Mouse (Mus musculus): Measurements from ENCODE around the gene Ykt6.

The Ykt6 gene

GRCm38 (mm10) chr11:5948546-5949250 lies 6.8 kb upstream of the Ykt6 start:
- DNase-seq (ENCODE audit: low read depth, low spot score), result no peak

DNA sequence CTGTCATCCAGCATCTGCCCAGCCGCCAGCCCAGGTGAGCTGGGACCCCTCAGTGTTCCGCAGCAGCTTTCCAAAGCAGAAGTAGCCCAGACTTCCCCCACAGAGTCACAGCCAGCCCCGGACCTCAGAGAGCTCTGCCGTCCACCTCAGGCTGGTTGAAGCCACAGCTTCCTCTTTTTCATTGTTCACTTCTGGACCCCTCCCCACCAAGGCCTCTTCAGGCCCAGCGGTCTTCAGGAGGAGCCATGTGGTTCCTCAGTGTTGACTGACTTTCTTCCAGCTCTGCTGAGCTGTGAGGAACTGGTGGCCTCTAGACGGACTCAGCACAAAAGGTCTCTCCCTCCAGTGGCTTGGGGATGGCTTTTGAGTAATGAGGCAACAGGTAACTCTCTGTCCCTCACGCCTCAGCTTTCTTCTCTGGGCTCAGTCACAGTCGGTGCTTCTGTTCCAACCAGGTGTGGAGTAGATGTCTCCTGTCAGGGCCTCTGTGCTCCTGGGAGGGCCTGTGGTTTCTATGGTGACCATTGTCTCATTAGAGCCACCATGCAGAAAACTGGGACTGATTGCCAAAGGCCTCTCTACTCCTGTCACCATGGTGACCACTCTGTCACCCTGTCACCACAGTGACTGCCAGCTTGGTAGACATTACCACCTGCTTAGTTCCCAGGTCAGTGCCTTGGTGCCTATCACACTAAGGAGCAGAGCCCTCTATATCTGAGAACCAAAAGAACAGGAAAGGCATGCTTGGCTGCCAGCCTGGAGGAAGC lies 5.7 kb upstream of the Ykt6 start, which contains the start of gene Gck:
Gene Gck (minus strand): TSS at position 496 of the 767 bp plus-strand sequence.
- no peak for DNase-seq (ENCODE audit: low read depth, low spot score)

DNA sequence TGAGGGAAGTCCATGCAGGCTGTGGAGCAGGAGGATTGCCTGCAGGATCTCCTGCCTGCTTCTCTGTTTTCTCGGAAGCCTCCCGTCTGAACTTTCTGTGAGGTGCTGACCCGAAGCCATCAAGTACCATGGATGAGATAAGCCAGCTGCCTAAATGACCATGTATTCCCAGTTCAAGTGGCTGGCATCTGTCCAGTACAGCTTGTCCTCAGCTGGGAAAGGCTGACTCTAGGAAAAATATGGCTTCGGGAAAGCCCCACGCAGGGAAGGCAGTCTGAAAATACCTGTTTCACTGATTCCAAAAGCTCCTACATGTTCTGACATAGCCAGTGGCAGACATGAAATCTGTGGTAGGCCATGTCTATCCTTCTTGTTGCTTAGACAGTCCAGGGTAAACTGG lies 3.0 kb upstream of the Ykt6 start:
- no peak for DNase-seq (ENCODE audit: low read depth, low spot score)

DNA sequence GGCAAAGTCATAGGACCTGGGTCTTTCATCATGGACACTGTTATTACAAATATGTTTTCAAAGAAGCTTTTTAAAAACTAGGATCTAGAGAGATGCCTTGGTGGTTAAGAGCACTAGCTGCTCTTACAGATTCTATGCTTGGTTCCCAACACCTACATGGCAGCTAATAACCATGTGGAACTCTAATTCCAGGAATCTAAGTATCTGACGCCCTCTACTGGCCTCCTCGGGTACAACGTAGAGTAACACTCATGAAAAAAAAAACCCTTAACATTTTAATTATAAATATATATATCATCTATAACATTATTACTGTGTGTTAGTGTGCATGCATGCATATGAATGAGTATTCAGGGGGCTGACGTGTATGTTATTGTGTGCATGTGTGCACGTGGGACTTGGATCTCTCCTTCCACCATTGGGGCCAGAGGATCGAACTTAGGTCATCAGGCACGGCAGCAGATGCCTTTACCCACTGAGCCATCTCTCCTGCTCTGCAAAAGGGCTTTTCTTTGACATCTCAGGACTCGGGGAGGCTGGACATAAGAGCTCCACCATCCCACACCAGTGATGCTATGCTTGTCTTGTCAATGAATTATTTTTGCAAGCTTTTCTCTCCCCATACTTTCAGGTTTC lies 2.2 kb upstream of the Ykt6 start:
- DNase-seq (ENCODE audit: low read depth, low spot score), result no peak

- DNase-seq (ENCODE audit: low read depth, low spot score), result no peak
Measured at GRCm38 (mm10) chr11:5954435-5954834, 1.1 kb upstream of the Ykt6 start.

GRCm38 (mm10) chr11:5954965-5955504 lies 458 bp upstream of the Ykt6 start:
- DNase-seq (ENCODE audit: low read depth, low spot score), result no peak

- DNase-seq (ENCODE audit: low read depth, low spot score), result no peak
Measured at GRCm38 (mm10) chr11:5960051-5960450, 4.6 kb downstream of the Ykt6 start.

DNA sequence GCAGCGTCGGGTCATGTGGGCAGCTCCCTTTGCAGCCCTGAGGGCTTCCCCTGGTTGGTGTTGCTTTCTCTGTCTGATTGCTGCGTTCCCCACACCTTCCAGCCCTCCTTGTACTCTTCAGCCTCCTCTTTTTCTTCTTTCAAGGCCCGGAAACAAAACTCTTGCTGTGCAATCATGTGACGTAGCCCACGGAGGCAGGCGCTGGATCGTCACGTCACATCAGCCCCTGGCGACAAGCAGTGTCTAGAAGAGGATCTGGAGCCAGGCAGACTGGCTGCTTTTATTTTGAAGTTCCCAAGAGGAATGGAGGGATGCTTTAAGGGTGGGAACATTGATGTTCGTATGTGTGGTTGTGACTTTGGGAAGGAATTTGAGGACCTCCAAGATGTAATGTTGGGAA lies 10.4 kb downstream of the Ykt6 start:
- no peak for DNase-seq (ENCODE audit: low read depth, low spot score)

DNA sequence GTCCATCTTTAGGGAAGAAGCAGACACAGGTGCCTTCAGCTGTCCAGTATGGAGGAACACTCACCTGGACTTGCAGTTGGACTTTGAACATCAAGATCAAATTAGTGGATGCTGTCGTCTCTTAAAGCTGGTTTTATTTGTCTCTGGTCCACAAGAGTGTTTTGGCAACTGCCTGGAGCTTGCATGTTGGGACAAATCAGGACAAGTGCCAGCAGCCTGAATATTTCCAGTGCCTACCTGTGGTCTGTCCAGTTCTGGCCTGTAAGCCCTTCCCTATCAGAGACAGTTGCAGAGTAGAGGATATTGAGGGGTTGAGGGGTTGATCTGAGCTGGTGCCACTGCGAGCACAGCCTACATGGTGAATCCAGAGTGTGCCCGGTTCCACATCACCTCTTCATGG lies 11.3 kb downstream of the Ykt6 start:
- DNase-seq (ENCODE audit: low read depth, low spot score), result no peak

DNA sequence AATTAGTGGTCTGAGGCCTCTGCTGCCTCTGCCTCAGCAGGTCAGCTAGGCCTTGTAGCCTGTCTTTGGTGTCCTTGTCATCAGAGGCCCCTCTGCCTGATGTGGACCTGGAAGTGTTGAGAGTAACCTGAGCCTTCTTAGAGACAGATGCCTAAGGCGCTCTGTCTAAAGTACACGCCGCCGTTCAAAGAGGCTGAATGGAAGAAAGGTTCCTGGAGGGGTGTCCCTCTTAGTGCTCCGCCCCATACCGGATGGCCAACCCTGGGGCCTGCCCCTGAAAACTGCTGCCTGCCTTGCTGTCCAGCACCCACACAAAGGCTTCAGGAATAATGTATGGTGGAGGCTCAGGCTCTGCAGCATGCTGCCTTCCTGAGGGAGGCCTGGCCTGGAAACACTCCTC lies 12.7 kb downstream of the Ykt6 start:
- no peak for DNase-seq (ENCODE audit: low read depth, low spot score)

- no peak for DNase-seq (ENCODE audit: low read depth, low spot score)
Measured at GRCm38 (mm10) chr11:5971202-5971601, 15.7 kb downstream of the Ykt6 start.

DNA sequence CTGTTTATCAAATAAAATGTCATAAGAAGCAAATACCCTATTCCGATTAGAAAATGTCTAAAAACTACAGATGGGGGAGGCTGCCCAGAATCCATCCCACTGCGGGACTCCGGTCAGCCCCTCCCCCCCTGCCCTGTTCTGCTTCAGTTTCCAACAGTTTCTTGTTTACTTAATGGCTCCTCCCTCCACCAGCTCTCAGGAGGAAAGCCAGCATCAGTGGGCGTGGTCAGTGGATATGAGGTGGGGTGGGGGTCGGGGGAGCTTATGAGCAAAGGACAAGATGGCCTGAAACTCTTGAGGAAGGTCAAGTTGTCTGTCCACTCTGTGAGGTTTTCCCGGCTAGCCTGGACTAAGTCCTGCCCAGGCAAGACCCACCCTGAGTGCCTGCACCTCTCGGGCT lies 17.7 kb downstream of the Ykt6 start:
- no peak for DNase-seq (ENCODE audit: low read depth, low spot score)

GRCm38 (mm10) chr11:5974053-5974452 lies 18.6 kb downstream of the Ykt6 start:
- no peak for DNase-seq (ENCODE audit: low read depth, low spot score)

DNA sequence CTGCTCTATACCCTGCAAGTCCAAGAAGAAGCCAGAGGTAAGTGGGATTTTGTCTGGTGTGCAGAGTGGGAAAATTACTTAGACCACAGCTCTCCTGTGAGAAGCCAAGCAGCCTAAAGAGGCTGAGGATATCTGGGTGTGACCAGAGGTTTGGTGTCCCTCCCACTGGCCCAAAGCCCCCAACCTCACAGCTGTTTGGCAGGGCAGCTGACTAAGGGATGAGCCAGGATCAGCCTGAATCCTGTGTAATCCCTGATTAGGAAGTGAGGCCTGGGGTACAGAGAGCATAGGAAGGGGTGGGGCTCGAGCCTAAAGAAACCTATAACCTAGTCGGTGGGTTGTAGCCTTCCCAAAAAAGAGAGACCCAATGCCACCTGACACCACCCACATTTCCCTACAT lies 19.6 kb downstream of the Ykt6 start:
- no peak for DNase-seq (ENCODE audit: low read depth, low spot score)

GRCm38 (mm10) chr11:5976106-5976505 lies 20.6 kb downstream of the Ykt6 start:
- DNase-seq (ENCODE audit: low read depth, low spot score), result no peak

DNA sequence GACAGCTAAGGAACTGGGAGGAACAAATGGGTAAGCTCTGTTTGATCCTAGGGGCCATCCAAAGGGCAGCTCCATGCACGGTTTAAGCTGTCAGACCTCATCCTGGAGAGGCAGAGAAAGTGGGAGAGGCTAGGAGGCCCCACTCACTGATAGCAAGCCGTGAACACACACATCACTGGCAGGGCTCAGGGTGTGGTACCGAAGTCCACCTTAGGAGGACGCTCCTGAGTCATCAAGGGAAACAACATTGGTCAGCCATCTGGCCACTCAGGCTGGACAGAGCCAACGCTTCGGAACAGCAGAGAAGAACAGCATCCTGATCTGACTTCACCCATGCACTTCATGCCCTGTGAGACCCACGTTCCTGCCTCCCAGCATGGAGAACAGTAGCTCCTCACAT lies 23.6 kb downstream of the Ykt6 start:
- DNase-seq (ENCODE audit: low read depth, low spot score), result no peak

DNA sequence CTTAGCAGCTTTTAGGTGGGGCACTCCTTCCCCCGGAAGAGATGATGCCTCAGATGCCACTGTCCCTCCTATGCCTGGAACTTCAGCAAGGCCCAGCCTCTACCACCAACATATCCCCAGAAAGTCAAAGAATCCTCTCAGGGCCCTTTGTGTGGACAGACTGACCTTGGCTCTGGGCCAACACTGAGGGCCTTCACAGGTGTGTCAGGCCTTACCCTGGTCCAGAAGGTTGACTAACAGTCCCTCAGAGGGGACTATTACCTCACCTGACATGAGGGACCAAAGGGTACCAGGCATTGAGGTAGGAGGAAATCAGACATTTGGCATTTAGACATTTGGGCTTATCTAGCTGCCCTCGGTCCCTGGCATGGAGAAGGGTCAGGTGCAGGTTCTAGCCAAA lies 24.6 kb downstream of the Ykt6 start:
- no peak for DNase-seq (ENCODE audit: low read depth, low spot score)

GRCm38 (mm10) chr11:5980561-5980960 lies 25.1 kb downstream of the Ykt6 start:
- DNase-seq (ENCODE audit: low read depth, low spot score), result no peak

- no peak for DNase-seq (ENCODE audit: low read depth, low spot score)
Measured at GRCm38 (mm10) chr11:5981323-5981722, 25.8 kb downstream of the Ykt6 start.

- DNase-seq (ENCODE audit: low read depth, low spot score), result no peak
Measured at GRCm38 (mm10) chr11:5983629-5984028, 28.1 kb downstream of the Ykt6 start.

DNA sequence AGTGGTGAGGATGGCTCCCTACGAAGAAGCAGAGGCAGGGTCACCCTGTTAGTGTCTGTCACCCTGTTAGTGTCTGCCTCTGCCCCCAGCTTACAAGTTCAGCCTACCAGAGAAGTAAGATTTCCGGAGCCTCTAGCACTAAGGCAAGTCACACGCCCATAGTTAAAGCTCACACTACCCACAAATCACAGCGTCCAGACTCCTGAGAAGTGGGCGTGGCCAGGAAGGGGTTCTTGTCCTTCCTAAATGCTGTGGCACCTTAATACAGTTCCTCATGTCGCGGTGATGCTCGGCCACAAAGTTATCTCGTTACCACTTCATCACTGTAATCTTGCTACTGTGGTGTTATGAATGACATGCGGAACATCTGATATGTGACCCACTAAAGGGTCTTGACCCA lies 32.6 kb downstream of the Ykt6 start:
- DNase-seq (ENCODE audit: low read depth, low spot score), result no peak

DNA sequence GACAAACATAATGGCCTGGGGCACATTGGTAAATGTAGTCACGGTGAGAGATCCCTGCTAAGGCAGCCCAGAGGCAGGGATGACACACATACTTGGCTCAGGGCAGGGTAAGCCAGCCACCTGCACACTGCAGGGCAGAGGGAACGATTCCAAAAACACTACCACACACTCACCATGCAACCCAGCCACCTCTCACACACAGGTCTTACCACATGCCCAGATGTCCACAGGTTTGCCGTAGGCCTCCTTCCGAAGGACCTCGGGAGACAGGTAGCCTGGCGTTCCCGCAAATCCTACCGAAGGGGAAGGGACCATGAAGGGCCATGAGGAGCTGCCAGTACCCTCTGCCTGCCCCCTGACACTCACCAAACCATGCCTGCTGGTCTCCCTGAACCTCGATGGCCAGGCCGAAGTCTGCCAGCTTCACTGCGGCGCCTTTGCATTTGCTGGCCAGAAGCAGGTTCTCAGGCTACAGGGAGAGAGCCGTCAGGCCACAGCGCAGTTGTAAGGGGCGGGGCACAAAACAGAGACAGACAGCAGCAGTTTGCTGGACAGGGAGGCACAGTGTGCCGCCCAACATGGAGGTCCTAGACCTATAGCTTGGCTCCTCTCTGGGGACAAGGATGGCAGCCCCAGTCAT lies 34.6 kb downstream of the Ykt6 start:
- no peak for DNase-seq (ENCODE audit: low read depth, low spot score)
